Mouse (Mus musculus): ENCODE data around the gene Drd3.
A peak's percentile ranks its signal among the peaks of the same experiment; 100 is the strongest.

Gene Drd3

DNA sequence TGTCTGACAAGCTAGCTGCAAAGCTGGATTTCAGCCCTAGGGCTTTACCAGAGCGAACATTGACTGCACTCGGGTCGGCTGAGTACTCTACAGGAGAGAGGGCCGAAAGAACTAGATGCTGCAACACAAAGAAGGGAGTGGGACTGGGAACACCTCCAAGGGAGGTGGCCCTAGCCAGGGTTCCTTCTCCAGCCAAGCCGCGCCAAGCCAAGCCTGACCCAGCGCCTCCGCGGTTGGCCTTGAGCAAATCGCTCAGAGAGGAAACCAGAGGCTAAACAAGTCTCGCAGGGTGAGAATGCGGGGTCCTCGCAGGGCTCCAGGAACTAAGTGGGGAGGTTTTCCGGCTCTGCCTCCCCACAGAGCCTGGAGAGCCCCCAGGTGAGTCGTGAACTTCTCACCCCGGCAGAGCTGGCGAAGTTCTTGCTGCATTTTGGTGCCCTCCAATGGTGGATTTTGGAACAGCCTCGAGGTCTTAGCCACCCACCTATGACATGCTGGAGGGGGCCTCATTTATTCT is 48.0 kb downstream of the Drd3 start:
- DNase-seq (ENCODE audit: low spot score), result peak; percentile 67

DNA sequence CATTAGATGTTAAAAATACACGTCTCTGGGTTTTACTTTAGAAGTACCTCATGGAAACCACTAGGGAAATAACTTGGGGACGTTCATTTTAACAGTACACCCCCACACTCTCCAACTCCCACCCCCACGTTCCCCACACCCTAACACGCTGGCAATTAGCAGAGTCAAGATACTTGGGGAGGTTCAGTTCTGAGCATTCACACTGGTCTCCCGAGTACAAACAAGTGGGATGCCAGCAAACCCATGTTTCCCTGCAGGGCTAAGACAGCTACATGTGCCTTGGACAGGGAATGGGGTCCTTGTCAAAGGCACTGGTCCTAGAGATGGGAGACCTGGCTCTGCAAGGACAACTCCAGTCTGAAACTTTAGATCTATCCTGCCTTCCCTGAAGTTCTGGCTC is 48.6 kb downstream of the Drd3 start:
- no peak for DNase-seq (ENCODE audit: low spot score)

DNA sequence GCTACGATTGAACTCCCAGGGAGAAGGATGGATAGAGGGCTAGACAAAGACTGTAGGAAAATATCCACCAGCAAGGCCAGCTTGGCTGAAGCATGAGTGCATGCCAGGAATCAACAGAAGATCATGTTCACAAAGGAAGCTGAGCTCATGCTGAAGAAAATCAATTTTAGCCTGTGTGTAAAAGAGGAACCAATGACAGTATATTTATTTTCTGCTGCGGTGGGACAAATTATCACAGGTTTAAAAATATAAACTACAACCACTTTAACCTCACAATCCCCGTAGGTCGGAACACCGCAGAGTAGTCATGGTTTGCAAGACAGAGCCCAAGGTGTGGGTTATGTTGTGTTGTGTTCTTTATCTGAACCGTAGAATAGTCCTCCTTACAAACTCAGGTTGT is 50.5 kb downstream of the Drd3 start:
- DNase-seq (ENCODE audit: low spot score), result no peak

DNA sequence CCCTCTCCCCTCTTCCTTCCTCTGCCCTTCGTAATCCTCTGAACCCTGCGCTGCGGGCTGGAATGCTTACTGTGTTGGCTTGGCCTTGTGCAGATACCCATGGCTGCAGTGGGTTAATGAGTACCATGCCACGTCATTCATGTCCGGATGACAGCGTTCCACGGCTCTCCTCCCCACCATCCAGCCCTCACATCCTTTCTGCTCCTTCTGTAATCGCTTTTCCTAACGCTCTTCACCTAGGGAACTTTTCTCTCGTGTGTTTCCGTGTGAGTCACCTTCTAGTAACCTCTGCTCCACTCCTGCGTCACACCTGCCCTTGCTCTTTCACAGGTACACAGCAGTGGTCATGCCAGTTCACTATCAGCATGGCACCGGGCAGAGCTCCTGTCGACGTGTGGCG is 53.2 kb downstream of the Drd3 start:
- DNase-seq (ENCODE audit: low spot score), result no peak

DNA sequence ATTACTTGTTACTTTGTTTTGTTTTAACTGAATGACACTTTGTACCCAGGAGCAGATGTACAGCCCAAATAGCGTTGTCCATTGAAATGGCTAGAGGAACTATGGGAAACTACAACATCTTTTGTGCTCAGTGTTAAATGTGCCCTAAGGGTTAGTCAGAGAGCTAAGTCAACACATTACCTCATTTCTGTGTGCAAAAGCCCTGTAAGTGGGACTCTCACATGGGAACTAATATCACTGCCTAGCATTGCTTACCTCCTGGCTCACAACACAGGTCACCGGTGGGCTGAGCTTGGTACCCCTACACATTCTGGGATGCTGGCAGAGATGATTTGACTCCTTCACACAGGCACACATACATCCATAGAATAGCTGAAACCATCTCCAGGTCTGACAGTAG is 55.6 kb downstream of the Drd3 start:
- DNase-seq (ENCODE audit: low spot score), result no peak

DNA sequence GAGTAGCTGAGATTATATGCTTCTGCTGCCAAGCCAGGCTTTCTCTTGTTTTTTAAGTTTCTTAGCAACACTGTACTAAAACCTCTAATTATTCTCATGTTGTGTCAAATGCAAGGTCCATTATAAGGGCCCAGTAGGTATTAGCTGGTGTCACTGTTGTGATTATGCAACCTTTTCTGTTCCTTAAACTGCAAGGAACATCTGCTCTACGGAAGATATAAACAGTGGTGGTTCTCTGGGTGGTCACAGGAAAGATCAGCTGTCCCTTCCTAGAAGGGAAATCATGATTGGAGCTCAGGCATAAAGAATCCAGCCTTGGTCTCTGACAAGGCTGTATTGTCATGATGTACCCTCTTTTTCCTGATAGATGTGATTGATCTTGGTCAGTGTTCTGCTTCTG is 57.6 kb downstream of the Drd3 start:
- no peak for DNase-seq (ENCODE audit: low spot score)

DNA sequence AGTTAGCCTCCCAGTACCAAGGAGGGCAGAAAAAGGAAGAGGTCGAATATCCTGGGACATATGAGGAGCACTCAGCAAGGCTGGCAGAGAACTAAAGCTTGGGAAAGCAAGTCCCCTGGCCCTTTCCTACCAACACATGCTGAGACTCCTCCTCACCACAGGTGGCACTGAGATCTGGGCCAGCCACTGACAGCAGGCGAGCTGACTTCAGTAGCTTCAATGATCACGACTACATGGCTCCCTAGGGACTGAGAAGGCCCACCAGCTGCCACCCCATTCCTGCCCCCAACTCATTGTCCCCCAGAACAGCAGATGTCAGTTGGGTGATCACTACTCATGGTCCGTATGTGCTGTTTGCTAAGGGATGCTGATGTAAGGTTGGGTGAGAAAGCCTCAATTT is 60.8 kb downstream of the Drd3 start:
- no peak for DNase-seq (ENCODE audit: low spot score)

DNA sequence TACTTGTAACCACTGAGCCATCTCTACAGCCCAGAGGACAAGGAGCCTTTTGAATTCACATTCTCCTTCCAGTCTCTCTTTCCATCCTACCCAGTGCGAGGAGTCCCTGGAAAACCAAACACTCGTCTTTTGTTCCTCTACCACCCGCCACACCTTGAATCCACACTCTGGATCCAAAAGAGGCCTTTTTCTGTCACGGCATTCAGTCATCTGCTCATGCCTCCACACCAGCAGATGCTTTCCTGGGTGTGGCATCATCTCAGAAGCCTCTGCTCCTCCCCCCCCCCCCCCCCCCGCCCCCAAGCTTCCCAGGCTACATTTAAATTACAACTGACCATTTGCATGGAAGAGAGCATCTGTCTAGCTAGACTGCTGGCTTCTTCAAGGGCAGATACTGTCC is 62.5 kb downstream of the Drd3 start:
- DNase-seq (ENCODE audit: low spot score), result no peak

DNA sequence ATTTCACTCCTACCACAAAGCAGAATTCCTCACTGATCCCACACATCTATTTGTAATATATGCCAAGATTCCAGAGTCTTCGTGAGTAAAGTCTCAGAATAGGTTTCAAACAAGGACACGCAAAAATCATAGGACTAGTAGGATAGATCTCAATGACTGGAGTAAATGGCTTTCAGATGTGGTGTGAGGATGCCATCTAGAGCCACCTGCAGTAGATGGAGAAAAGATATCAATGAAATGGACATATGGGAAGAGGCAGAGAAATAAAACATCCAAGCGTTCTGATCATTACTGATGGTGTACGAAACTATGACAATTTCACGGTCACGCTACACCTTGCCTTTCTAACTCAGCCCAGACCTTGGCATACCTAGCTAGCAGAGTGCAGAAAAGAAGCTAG is 64.6 kb downstream of the Drd3 start:
- DNase-seq (ENCODE audit: low spot score), result no peak

DNA sequence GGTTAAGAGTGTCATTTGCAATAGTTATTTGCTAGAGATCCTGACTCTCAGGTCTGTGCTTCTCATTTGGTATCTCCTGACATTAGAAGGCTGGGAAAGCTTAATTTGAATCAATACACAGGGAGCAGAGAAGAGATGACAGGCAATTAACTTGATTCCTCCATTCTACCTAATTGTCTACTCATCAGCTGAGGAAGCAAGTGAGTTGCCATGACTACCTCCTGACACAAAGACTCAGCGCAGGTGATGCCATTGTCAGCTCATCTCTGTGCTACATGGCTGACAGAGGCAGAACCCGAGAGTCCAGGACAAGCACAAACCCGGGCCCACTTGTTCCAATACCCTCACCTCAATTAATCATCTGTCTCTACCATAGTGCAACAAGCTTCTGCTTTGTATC is 73.7 kb downstream of the Drd3 start:
- no peak for DNase-seq (ENCODE audit: low spot score)

DNA sequence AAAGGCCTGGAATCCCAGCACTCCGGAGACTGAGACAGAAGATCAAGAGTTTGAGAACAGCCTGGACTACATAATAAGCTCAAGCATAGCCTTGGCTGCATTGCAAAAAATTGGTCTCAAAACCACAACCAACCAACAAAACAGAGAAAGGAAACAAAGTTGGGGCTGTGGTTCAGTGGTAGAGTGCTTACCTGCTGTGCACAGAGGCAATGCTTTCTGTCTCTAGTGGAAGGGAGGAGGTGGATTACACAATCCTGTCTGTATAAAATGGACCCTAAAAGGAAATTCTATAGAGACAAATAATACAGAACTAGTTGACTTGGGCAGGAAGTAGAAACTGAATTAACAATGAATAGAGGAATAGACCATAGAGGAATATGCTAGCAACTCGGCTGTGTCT is 78.1 kb downstream of the Drd3 start:
- DNase-seq (ENCODE audit: low spot score), result no peak

DNA sequence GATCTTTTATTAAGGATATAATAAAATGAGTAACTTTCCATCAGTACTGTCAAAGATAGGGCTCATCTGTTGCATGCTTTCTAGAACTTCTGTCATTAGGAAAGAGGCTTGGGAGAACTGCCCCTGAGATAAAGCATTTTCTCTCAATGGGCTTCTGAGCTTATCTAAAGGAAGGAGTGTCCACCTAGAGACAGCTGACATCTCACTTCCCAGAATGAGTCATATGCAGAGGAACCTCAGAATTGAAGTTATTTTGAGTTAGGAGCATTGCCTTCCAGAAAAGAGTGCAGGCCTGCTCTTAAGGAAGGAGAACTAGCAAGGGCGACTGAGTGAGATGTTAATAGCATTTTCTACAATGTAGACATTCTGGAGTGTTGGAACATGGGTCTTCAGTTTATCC is 87.4 kb downstream of the Drd3 start:
- no peak for DNase-seq (ENCODE audit: low spot score)

DNA sequence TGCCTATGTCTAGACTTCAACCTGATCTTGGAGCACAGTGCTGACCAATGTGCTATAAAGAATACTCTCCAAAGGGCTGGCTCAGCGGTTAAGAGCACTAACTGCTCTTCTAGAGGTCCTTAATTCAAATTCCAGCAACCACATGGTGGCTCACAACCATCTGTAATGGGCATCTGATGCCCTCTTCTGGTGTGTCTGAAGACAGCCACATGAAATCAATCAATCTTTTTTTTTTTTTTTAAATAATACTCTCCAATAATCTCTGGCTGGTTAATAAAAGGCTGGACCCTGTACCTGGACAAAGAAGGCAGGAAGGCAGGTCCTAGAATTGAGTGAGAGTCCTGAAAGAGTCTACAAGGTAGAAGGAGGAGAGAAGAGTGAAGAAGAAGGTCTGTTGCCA is 96.0 kb downstream of the Drd3 start:
- no peak for DNase-seq (ENCODE audit: low spot score)

DNA sequence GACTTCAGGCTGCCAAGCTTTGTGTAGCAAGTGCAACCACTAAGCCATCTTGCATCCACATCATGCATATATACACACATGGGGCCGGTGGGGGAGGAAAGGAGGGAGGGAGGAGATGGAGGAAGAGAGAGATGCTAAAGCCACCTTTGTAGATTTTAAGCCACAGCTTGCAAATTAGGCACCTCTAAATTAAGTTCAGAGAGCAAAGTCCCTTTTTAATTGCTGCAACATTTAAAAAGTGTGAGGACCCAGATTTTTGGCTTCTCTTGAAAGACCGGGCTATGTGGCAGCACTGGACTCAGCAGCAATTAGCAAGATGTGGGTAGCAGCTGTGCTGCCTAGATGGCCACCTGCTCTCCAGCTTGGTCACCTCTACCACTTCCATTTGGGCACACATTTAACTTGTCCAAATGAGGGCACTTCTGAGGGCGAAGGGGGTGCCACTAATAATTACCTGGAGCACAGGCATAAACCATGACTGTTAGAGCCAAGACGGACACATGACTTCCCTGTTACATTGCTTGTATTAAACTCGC is 105.2 kb downstream of the Drd3 start:
- DNase-seq (ENCODE audit: low spot score), result no peak

DNA sequence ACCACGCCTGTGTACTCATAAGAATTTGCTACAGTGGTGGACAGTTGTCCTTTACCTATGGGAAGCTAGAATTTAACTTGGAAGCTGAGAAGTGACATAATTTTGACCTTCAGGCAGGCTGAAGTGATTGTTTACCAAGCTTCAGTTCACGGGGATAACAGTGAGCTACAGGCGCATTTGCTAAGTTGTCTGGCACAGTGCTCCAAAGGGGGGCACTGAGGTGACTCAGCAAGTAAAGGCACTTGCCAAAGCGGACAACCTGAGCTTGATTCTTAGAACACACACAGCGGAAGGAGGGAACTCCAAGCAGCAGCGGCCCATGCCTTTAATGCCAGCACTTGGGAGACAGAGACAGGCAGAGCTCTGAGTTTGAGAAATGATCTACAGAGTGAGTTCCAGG is 106.8 kb downstream of the Drd3 start:
- no peak for DNase-seq (ENCODE audit: low spot score)

DNA sequence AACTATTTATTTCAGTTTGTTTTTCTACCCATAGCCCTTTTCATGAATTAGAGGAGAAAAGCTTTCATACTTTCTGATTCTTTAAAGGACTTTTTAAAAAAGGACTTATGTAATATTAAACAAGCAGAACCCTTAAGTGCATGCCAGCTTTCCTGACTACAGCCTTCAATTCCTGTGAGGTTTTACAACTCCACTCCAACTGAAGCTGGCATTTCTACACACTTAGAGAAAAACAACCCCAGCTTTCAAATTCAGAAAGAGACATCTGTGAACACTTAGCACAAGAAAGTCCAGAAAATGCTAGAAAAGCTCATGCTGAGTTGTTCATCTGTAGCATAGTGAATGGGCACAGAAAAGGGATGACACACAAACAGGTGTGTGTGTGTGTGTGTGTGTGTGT is 116.0 kb downstream of the Drd3 start:
- DNase-seq (ENCODE audit: low spot score), result no peak

DNA sequence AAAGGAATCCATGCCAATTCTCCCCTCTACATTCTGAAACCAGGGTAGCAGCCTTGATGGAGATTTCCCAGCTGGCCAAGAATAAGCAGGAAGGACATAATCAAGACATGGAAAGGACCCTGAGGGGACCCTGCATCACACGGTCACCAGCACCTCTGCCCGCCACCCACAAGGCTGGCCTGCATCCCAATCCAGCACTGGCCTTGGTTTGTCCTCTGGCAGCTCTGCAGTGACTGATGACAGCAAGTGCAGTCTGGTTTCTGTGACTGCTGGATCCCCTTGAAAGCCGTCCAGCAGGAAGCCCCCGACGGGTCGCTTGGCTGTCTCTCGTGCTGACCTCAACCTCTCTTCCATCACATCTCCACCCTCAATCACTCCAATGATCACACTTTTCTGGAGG is 117.6 kb downstream of the Drd3 start:
- no peak for DNase-seq (ENCODE audit: low spot score)

Data from urinary bladder, postnatal 25 days (tissue).